Mouse (Mus musculus): Measurements from ENCODE around the gene Rad51b.

The Rad51b gene

DNA sequence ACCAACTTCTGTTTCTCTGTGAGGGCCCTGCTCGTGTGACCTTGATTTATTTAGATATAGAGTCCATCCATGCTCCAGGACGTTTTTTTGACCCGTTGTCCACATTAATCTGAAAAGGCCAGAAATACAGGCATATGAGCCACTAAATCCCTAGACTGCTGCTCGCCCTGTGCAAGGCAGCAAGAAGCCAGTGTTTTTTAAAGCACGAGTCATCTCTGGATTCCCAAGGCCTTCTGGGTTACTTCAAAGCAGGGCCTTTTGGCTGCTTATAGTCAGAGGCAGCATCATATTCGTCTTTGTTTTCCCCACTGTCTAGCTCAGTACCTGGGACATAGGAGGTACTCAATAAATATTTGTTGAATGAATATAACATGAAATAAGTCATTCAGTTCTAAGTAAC lies 492.4 kb downstream of the Rad51b start:
- no peak for DNase-seq (ENCODE audit: low read depth in 2 of 2, low spot score in 2 of 2)

DNA sequence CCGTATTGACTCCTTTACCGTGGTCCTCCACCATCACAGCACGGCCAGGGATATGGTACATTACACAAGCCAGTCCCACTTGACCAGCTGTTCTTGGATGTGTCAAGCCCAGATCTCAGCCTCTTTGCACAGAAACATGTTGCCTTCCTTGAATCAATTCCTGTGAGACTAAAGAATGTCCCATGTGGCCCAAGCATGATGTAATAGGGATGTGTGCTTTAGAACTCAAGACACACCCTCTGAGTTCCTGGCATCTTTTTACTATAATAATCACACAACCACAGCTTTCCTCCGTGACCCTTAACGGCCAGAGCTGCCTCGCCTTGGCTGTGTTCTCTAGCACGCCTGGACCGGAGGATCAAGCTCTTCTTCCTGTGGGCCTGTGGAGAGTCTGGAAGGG lies 496.3 kb downstream of the Rad51b start:
- DNase-seq (ENCODE audit: low read depth in 2 of 2, low spot score in 2 of 2), result no peak

DNA sequence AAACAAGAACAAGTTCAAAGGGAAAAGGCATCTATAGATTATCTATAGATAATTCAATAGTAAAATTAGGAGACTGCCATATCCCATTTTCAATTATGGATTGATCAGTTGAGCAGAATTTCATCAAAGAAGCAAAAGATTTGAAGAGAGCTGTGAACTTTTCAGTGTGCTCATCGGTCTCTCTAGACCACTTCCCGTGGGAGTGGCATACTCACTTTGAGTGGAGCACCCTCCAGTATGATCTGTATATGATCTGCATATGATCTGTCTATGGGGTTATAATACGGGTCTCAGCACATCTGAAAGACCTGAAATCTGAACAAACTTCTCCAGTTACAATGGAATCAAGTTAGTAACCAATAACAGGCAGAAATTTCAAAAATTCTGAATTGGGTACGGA lies 497.7 kb downstream of the Rad51b start:
- DNase-seq (ENCODE audit: low read depth in 2 of 2, low spot score in 2 of 2), result no peak

DNA sequence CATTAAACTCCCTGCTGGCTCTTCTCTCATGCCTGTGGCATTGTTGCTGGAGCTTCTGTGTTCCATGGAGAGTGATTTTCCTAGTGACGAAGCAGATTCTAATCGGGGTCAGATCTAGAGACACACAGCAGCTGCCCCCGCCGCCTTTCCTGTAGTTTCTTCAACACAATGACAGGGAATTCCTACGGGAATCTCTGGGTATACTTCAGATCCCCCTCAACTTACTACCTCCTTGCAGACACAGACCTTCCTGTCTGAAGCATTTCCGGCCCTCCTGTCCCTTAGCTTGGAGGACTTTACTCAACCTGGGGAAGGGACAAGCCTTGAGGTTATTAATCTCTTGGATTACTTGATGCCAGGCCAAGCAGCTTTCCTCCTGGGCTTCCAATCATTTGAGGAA lies 499.2 kb downstream of the Rad51b start:
- no peak for DNase-seq (ENCODE audit: low read depth in 2 of 2, low spot score in 2 of 2)

DNA sequence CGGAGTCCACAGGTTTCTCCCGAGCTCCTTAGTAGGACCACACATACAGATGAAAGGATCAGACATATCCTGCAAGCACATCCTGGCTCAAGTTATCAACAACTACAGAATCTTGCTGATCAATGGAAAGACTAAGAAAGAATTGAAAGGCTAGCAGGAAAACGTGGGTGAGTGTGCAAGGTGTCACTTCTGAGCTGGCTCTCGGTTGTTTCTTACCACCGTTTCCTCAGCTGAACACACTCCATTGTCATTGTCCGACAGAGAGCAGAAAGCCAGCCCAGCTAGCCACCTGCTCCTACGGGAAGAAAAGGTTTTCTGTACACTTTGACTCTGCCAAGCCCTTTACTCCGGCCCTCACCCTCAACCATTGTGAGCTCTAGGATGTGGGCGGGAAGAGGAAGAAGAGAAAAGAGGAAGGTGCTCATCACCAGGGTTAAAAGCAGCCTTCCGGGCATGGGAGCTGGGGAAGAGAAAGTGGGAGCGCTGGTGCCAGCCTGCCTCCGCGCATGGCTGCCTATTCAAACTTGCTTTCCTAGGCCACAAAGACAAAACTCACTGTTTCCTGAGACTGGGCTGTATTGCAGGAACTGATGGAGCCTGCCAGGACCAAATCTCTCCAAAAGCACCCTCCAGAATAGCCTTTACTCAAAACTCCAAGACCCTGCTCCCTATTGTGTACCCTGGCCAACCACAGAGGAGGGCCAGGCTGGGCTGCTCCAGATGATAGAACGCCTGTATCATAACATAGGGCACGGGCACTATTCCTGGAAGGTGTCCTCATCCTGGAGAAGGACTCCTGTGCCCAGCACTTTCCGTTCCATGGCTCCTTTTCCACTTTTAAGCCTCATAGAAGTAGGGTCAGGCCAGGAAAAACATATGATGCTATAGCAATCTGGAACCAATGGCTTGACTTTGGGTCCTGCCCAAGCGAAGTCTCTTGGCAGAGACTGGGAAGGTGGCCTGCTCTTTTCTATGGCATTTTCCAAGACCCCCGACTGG lies 500.0 kb downstream of the Rad51b start:
- no peak for DNase-seq (ENCODE audit: low read depth in 2 of 2, low spot score in 2 of 2)

DNA sequence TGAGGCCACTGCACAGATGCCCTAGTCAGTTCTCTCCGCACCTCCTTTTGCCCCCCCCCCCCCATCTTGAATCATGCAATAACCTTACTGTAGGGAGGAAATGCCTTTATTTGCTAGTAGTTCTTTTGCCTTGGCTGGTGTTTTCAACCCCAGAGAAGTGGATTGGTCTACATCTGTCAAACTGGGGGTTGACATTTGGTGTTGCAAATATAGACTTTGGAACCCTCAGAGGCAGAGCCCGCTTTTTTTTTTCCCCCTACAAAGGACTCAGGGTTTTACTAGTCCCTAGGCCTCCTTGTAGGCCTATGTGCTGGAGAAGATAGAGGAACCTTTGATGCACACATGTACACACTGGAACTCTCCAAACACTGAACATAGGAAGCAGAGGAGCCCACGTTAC lies 501.4 kb downstream of the Rad51b start:
- no peak for DNase-seq (ENCODE audit: low read depth in 2 of 2, low spot score in 2 of 2)

DNA sequence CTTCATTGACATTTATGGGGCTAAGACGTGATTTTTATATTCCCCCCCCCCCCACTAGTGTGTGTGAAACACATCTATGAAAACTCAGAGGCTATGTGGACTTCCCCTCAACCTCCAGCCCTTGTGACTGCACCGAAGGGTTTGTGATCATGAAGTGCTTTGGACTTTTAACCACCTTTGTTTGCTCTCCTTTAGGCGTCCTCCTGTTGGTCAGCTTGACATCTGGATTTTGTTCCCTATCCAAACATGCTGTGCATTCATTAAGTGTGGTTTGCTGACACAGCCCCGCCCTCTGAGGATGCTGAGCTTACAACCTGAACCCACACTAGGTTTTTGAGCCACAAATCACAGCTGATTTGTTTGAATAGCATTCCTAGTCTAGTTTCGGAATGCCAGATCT lies 502.3 kb downstream of the Rad51b start:
- no peak for DNase-seq (ENCODE audit: low read depth in 2 of 2, low spot score in 2 of 2)

DNA sequence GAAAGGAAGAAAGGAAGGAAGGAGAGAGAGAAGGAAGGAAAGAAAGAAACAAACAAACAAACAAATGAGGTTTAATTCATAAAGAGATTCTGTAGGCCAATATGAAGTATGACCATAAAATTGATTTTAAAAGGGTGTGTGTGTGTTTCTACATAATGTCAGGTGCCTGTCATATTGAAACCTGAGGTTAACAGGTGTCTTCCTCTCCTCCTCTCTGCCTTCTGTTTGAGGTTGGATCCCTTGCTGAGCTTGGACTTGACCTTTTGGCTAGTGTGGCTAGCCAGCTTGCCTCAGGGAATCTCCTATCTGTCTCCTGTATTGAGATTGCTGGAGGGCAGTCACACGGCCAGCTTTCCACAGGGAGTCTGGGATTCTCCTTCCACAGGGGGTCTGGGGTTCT lies 506.6 kb downstream of the Rad51b start:
- no peak for DNase-seq (ENCODE audit: low read depth in 2 of 2, low spot score in 2 of 2)

DNA sequence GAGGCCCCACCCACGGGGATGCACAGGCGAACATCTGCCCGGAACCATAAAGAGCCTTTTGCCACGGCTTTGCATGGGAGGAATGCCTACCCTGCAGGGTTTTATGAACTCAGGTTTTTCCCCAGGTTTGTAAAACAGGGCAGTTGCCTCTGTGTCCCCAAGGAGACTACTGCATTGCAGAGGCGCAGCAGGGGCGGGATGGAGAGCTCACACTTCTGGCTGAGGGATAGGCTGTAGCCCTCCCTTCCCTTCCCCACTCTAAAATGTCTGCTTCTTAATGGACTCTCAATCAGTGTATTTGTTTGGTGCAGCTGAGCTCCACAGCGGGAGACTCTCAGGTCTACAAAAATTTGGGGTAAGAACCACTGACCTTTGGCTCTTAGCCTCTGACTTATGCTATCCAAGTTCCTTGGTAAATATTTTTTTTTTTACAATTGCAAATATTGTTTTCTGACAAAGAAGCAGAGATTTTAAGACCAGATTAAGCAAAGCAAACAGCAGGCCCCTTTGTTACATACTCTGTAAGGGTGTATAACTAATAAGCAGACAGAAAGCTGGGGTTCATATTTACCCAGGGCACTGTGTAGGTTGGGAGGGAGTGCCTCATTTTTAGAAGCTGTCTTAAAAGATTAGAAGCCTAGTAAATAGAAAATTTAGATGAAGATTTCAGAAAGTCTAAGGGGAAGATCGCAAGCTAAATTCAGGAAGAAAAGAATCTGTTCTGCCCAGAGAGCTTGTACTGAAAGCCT lies 507.9 kb downstream of the Rad51b start:
- DNase-seq (ENCODE audit: low read depth in 2 of 2, low spot score in 2 of 2), result no peak

DNA sequence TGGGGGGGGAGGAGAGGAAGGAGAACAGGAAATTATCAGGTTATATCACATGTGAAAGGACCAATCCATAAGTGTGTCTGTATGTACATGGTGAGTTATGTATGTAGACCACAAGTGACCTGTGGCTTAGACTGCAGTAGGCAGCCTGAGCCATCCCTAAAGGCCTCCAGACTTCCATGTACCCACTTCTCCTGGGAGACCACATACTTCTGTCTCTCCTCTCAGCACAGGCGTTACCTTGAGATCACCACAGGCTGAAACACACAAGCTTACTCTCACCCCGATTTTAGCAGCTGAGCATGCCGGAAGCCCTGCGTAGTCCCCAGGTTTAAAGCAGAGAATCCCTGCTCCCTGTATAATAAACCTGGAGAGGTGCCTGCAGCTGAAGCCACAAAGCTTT lies 509.9 kb downstream of the Rad51b start:
- no peak for DNase-seq (ENCODE audit: low read depth in 2 of 2, low spot score in 2 of 2)

DNA sequence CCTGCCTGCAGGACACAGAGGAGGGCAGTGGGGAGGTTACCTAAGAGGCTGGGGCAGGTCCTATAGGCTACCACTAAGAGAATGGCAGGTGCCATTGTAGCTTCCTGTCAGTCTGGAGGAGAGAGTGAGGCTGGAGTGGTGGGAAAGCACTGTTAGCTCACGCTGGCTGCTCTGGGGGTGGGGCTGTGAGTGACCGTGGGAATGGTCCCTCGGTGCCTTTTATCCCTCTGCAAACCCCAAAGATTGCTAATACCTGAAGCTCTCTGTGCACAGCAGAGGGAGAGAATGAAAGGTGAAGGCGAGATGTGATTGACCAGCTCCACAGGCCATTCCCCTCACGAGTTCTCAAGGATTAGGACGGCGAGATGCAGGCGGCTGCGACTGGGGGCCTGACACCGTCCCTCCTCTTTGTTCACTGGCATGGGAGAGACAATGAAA lies 510.3 kb downstream of the Rad51b start:
- DNase-seq (ENCODE audit: low read depth in 2 of 2, low spot score in 2 of 2), result no peak

DNA sequence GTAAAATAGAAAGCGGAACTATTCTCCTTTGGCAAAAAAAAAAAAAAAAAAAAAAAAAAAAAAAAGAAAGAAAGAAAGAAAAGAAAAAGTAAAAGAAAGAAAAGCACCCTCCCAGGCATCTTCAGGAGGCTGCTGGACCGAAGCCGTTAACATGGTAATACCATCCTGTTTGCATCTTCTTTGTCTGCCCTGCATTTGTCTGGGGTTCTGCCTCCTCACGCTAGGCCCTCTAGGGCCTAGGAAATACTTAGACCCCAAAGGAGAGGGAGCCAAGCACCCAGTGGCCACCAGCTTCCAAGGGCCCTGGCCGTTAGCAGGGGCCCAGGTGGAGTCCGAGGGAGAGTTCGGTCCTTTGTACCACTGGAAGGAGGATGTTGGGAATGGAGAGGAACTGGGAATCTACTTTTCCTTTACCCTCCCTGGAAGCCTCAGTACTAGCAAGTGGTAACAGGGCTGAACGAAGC lies 510.9 kb downstream of the Rad51b start:
- no peak for DNase-seq (ENCODE audit: low read depth in 2 of 2, low spot score in 2 of 2)

DNA sequence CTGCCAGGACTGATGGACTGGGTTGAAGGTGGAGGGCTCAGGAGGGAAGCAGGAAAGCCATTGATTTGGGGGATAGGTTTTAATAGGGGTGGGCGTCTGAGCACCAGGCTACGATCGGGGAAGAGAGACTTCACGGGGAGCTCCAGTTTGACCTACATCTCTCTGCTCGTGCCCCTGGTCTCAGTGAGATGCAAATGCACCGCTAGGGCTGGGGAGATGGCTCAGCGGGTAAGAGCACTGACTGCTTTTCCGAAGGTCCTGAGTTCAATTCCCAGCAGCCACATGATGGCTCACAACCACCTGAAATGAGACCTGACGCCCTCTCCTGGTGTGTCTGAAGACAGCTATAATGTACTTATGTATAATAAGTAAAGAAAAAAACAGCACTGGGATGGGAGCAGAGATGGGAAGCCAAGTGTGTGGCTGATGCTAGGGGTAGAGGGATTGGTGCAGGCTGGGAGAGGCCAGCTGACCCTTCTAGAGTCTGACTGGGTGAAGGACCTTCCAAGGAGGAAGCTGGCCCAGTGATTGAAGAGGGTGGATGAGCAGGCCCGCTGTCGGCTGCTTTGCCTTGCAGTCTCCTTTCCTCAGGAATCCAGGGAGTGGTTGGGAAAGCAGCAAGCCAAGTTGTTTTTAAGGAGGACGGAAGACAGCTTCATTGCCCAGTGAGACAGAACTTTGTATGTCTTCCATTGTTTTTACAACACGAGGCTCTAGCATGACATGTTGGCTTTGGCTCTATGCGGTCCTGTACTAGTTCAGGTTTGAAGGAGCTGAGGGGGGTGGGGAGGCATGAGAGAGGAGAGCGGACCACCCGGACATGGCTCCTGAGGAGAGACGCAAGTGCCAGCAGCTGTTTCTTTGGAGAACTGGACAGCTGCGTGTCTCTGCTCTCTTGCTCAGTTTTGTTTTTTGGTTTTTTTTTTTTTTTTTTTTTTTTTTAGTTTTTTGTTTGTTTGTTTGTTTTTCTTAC lies 511.6 kb downstream of the Rad51b start:
- no peak for DNase-seq (ENCODE audit: low read depth in 2 of 2, low spot score in 2 of 2)

DNA sequence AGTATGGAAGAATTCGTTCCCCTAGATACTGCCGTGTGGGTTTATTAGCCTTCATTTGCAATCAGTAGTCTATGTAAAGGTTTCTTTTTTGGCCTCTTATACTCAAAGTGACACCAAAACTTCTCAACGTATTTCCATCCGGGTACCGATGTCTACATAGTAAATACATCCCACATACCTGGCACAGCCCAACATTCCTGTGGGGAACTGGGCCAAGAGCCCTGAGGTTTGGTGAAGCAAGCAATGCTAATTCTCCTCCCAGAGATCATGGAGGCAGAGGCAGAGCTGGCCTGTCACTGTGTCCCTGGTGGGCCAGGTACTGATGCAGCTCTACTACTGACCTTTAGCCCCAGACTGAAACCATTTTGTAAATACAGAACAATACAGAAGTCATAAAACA lies 512.4 kb downstream of the Rad51b start:
- DNase-seq (ENCODE audit: low read depth in 2 of 2, low spot score in 2 of 2), result no peak

DNA sequence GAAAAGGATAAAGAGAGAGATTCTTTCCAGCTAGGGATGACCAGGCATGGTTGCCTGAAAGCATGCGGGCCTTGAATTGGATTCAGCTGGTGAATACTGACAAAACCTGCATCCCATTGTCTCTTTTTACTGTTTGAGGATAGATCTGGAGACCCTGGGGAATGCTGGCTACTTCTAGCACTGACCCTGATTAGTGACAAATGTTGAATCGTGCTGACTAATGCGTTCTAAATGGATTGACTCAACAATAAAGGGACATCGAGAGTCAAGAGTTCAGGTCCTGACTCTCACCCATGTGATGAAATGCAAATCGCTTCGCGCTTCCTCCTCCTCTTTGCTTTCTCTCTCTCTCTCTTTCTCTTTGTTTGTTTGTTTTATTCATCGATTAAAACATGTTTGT lies 515.3 kb downstream of the Rad51b start:
- no peak for DNase-seq (ENCODE audit: low read depth in 2 of 2, low spot score in 2 of 2)

DNA sequence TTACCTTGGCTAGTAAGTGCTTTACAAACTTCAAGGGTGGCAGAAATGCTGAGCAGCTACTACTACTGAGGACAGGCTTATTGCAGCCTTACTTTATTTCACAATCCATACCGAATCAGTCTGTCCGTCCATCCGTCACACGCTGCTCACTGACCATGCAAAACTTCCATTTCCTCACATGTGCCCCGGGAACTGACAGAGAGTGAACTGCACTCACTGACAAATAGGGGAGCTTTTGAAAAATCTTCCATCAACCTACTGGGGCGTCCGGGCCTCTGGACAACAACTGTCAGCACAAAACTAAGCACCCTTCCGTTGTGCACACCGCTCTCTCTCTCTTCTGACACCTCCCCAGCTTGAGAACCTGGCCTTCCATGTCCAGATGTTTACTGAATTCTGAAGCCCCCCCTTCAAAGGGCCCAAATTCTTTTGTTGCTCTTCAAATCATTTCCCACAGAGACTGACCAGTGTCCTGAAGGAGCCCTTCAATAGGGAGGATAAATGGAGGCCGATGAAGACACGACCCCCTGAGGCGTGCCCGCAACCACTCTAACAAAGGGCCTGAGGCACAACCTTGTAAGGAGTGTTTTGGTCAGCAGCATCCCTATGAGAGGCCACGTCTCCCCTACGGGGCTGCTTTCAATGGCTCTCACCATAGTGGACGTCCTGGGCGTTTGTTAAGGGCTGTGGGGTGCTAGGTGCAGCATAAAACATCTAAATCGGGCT lies 515.9 kb downstream of the Rad51b start:
- no peak for DNase-seq (ENCODE audit: low read depth in 2 of 2, low spot score in 2 of 2)

DNA sequence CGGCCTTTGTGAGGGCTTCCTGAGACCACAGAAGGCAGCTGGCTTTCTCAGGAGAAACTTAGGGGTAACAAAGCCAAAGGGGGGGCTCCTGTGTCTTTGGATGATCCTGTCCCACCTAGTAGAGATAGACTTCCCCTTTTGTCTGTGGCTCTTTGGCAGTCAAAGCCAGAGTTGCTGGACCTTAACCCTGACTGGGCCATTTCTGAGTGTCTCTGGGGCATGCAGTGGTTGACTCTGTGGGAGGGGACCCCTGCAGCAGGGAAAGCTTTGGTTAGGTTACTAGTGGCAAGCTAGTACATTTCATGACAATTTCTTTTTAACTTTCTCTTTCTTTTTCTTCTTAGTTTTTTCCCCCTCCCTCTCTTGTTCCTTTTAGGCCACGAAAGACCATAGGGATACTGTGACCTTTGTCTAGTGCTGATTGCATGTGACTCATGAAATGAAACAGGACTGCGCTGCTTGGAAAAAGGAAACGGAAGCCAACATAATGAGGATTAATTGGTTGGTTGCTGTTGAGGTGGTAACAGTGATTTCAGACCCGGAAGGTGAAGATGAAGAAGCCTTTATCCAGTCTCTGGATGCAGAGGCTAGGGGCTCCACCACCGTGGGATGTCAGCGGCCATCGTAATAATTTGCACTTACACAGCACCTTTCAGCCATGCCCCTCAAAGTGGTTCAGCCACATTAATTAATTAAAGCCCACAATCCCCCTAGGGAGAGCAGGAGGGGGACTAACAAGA lies 516.7 kb downstream of the Rad51b start:
- DNase-seq (ENCODE audit: low read depth in 2 of 2, low spot score in 2 of 2), result no peak

DNA sequence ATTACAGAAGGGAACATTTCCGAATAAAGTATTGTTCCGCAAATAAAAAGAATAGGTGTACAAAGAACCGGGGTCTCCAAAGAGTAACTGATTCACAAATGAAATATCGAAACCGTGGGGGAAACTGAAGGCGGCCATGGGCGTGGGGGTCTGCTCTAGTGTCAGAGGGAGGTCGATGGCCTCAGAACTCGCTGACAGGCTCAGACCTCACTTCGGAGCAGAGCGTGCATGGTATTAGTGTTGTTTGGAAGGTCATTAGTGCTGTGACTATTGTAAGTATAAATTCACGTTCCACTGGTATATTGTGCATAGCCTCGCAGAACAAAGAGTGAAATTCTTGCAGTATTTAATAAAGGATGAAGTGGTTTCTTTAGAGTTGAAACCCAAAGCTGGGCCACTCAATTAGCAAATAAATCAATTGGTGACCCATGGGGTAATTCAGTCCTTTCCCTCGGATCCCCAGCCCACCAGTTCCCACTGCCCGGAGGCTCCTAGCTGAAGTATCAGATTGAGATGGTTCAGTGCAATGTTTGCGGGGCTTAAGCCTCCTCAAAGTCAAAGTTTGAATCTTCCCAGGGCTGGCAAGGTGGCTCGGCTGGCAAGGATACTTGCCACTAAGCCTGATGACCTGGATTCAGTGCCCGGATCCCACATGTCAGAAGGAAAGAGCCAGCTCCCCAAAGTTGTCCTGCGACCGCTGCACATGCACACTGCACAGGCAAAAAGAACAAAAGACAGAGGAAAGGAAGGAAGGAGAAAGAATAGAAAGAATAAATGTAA lies 517.4 kb downstream of the Rad51b start:
- no peak for DNase-seq (ENCODE audit: low read depth in 2 of 2, low spot score in 2 of 2)

DNA sequence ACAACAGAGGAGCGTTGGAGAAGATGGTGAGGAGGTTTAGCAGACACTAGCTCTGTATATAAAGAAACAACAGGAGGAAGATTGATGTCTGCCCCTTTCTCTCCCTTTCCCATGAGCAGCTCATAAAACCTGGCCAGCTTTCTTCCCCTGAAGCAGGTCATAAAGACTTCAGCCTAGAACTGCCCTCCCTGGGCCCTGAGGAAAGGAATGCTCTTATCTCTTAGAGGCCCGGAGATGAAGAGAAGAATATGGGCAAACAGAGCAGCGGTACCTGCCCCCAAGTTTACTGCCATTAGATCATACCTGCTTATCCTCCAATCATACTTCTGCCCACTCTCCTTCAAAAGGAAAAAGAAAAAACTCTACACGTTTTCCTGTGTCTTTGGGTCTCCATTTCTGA lies 519.2 kb downstream of the Rad51b start:
- DNase-seq (ENCODE audit: low read depth in 2 of 2, low spot score in 2 of 2), result no peak
